Comparison of ENCODE assay signal across 8 mouse cellular contexts in the genomic region with DNA sequence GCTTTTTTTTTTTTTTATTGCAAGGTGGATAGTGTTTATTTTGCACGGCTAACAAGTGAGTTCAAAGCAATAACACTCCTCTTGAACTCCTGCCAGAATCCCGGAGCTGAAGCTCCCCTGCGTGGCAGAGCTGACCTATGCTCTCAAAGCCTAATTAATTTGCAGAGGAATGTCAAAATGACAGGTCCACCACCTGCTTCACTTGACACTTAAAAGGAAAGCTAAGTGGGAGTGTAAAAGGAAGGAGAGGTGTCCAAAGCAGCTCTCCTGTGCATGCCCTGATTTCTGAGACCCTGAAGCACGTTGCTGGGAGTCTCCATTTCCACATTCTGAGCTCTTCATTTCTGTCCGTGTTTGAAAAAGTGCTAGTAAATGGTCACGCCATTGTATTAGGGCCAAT.
DNase-seq lines count a peak whose midpoint lies in the region; ATAC-seq and TF ChIP-seq lines count a peak whose summit lies in the region.

No protein-coding gene starts in this region.

- no peak for TF ChIP-seq POLR2A in brain, embryonic 14.5 days (IDR thresholded peaks at IDR 0.05; ENCODE audit: borderline replicate concordance, extremely low read depth, insufficient read depth, insufficient read length, poor library complexity, severe bottlenecking)

- no peaks in the 10 kb centered on the region for H3K27me3 ChIP-seq in hindbrain, embryonic 15.5 days
- 0 out of 2 replicates have a peak, but pooled peaks cover 4% of the 10 kb centered on the region for H3K27me3 ChIP-seq in liver, embryonic 12.5 days (replicated peaks)

- peak overlapping the region; percentile 24 for H3K4me3 ChIP-seq in hindbrain, embryonic 15.5 days
- H3K4me3 ChIP-seq in liver, embryonic 12.5 days, result no peak overlapping the region

- 9% methylated on average over 6 of the region's 6 CpGs for WGBS in hindbrain, embryonic 15.5 days
- 26% methylated on average over 6 of the region's 6 CpGs for WGBS in liver, embryonic 12.5 days (ENCODE audit: insufficient replicate concordance)

- no peak overlapping the region for H3K27ac ChIP-seq in hindbrain, embryonic 15.5 days (replicated peaks)
- H3K27ac ChIP-seq in liver, embryonic 12.5 days, result no peak overlapping the region

- H3K4me1 ChIP-seq in hindbrain, embryonic 15.5 days (replicated peaks), result peaks cover 10% of the 10 kb centered on the region; the same call in 1 of the 2 replicates
- no peaks in the 10 kb centered on the region for H3K4me1 ChIP-seq in liver, embryonic 12.5 days

- intact Hi-C loops in gastrocnemius, postnatal 14 days (cut with DNase I; ENCODE audit: low total_unique reads), result no loop called here

- peak overlapping the region; percentile 58 for H3K4me2 ChIP-seq in hindbrain, embryonic 15.5 days
- peak overlapping the region; percentile 37 for H3K4me2 ChIP-seq in liver, embryonic 12.5 days

- DNase-seq in adrenal gland, postnatal 36 days, result peak; percentile 11 to 16
- no peak for DNase-seq in adrenal gland, postnatal 4 days (ENCODE audit: low spot score in 2 of 2)
- DNase-seq in brain, embryonic 14.5 days (ENCODE audit: low read depth), result peak; percentile 81
- DNase-seq in retina, postnatal 1 day, result peak; percentile 63
- DNase-seq in gastrocnemius, postnatal 14 days, result no peak
- no peak for DNase-seq in layer of hippocampus, postnatal 25 days (ENCODE audit: extremely low spot score in 1 of 2, low spot score in 1 of 2)

- no peaks in the 10 kb centered on the region for H3K9me3 ChIP-seq in hindbrain, embryonic 15.5 days
- no peaks in the 10 kb centered on the region for H3K9me3 ChIP-seq in liver, embryonic 12.5 days (replicated peaks)

- H3K9ac ChIP-seq in hindbrain, embryonic 15.5 days, result no peak overlapping the region
- no peak overlapping the region for H3K9ac ChIP-seq in liver, embryonic 12.5 days

- no peaks in the 10 kb centered on the region for H3K36me3 ChIP-seq in hindbrain, embryonic 15.5 days
- H3K36me3 ChIP-seq in liver, embryonic 12.5 days, result no peaks in the 10 kb centered on the region

- no peak for TF ChIP-seq CTCF in brain, embryonic 14.5 days (IDR thresholded peaks at IDR 0.05; ENCODE audit: borderline replicate concordance, extremely low read depth, insufficient read depth, insufficient read length)

- no peak; the same call in 1 of the 2 replicates for ATAC-seq in hindbrain, embryonic 15.5 days (ENCODE audit: low FRiP score, low read depth)
- ATAC-seq in liver, embryonic 12.5 days, result no peak

Comparison
In these comparisons a context has a peak if more than half of its experiments do, and no peak if none do; other contexts are left out.
1. DNase-seq: peak in adrenal gland, postnatal 36 days (2 of 2), brain, embryonic 14.5 days (single experiment) and retina, postnatal 1 day (single experiment); none in adrenal gland, postnatal 4 days (0 of 2), gastrocnemius, postnatal 14 days (single experiment) and layer of hippocampus, postnatal 25 days (0 of 2).